Comparison of ENCODE assay signal across 23 mouse cellular contexts in the genomic region with DNA sequence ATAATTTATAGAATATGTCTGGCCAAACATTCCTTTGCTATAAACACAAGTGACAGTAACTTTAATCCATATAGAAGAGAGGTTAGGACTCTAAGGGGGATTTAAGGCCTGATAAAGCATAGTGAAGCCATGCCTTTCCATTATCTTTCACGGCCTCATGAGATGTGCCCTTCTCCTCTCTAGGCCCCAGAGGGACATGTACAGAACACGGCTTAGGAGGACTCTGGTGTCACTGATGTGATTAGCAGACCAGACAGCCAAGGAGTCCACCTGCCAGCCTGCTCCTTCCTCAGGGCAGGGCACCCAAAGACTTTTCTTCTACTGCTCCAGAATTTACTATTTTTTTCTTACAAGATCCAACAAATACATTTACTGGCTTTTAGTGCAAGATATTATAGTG. TPM values are rescaled to one million over a fixed set of nuclear protein-coding genes. Genes with fewer than 3 reads are reported as not detected.
DNase-seq lines count a peak whose midpoint lies in the region; ATAC-seq and TF ChIP-seq lines count a peak whose summit lies in the region.
"Had no signal": no experiment of that assay in that cellular context is flagged by ENCODE, and none has a peak within 500 bp of the region (broad histone marks: within the 10 kb centered on the region; RNA-seq: fewer than 3 reads in every experiment).

No protein-coding gene starts in this region.

- no peak for TF ChIP-seq CTCF in gastrocnemius, adult 2 months (IDR thresholded peaks at IDR 0.05)
- no peak for TF ChIP-seq CTCF in spleen, adult 2 months (IDR thresholded peaks at IDR 0.05; ENCODE audit: extremely low read depth, insufficient read depth, insufficient read length, insufficient replicate concordance)
- no peak for TF ChIP-seq CTCF in liver, embryonic 14.5 days (IDR thresholded peaks at IDR 0.05; ENCODE audit: low read depth)

- TF ChIP-seq POLR2A in spleen, adult 2 months (IDR thresholded peaks at IDR 0.05; ENCODE audit: low read depth, low read length) = no peak

- H3K79me2 ChIP-seq in macrophage (ENCODE audit: inconsistent target) = peaks cover 70% of the 10 kb centered on the region

- WGBS in spleen, adult 2 months = 55% methylated on average over 2 of the region's 2 CpGs
- WGBS in liver, embryonic 14.5 days (ENCODE audit: insufficient replicate concordance) = 20% methylated on average over 2 of the region's 2 CpGs
- WGBS in macrophage (ENCODE audit: missing documents) = 95% methylated on average over 2 of the region's 2 CpGs

- H3K4me2 ChIP-seq in liver, embryonic 14.5 days (ENCODE audit: low read depth) = no peak overlapping the region
- H3K4me2 ChIP-seq: forebrain, embryonic 13.5 days; heart, embryonic 11.5 days; hindbrain, embryonic 13.5 days had no signal

- intact Hi-C loops in gastrocnemius, adult 2 months (cut with DNase I) = no loop called here

- peaks cover 24% of the 10 kb centered on the region; the same call in 1 of the 2 replicates for H3K4me1 ChIP-seq in spleen, adult 2 months (ENCODE audit: control insufficient read depth, insufficient read depth, insufficient read length)
- peaks cover 5 to 29% of the 10 kb centered on the region in 2 experiments for H3K4me1 ChIP-seq in liver, embryonic 14.5 days (replicated peaks; ENCODE audit: control insufficient read depth in 2 of 2, insufficient read depth in 2 of 2, low read length in 1 of 2)
- H3K4me1 ChIP-seq: forebrain, embryonic 13.5 days had no signal

- H3K27me3 ChIP-seq in spleen, adult 2 months (ENCODE audit: control insufficient read depth, insufficient read depth, low read length) = no peaks in the 10 kb centered on the region
- no peaks in the 10 kb centered on the region for H3K27me3 ChIP-seq in liver, embryonic 14.5 days (ENCODE audit: control insufficient read depth, insufficient read depth, low read length)
- H3K27me3 ChIP-seq: forebrain, embryonic 13.5 days; hindbrain, embryonic 13.5 days; Patski had no signal

- DNase-seq in gastrocnemius, adult 2 months = no peak
- DNase-seq in gastrocnemius, postnatal 10 days = no peak
- DNase-seq in spleen, adult 2 months (ENCODE audit: low read depth in 1 of 2, low spot score in 2 of 2) = no peak
- no peak for DNase-seq in spleen, adult 12 weeks (ENCODE audit: low spot score)
- no peak for DNase-seq in liver, embryonic 14.5 days (ENCODE audit: low read depth in 3 of 3, low spot score in 3 of 3)
- no peak for DNase-seq in urinary bladder, postnatal 25 days (ENCODE audit: low spot score)
- DNase-seq in adipocyte (ENCODE audit: low spot score) = no peak
- DNase-seq: adrenal gland, adult 2 months; adrenal gland, postnatal 14 days; cerebellum, adult 11-12 months; cerebellum, adult 8-10 months; cerebellum, postnatal 10 days; cerebellum, postnatal 36 days; forebrain, postnatal 0 days; gastrocnemius, postnatal 36 days had no signal

- H3K9ac ChIP-seq in liver, embryonic 14.5 days (replicated peaks) = no peak overlapping the region
- H3K9ac ChIP-seq: forebrain, embryonic 13.5 days; forebrain, postnatal 0 days; hindbrain, embryonic 13.5 days had no signal

- H3K36me3 ChIP-seq in spleen, adult 2 months (ENCODE audit: control insufficient read depth, insufficient read depth, low read length) = peaks cover 24% of the 10 kb centered on the region
- H3K36me3 ChIP-seq in liver, embryonic 14.5 days (replicated peaks; ENCODE audit: control insufficient read depth, insufficient read depth, low read depth) = no peaks in the 10 kb centered on the region
- H3K36me3 ChIP-seq in macrophage (ENCODE audit: inconsistent target) = peaks cover 44% of the 10 kb centered on the region

- TF ChIP-seq EP300 in liver, embryonic 14.5 days (IDR thresholded peaks at IDR 0.05; ENCODE audit: low read depth) = no peak

- no peaks in the 10 kb centered on the region for H3K9me3 ChIP-seq in liver, embryonic 14.5 days (ENCODE audit: control insufficient read depth, low read length)
- H3K9me3 ChIP-seq: forebrain, embryonic 10.5 days; forebrain, embryonic 13.5 days; hindbrain, embryonic 10.5 days; hindbrain, embryonic 13.5 days had no signal

- H3K4me3 ChIP-seq in gastrocnemius, adult 2 months = no peak overlapping the region
- H3K4me3 ChIP-seq in spleen, adult 2 months (ENCODE audit: extremely low read depth, insufficient read depth, insufficient read length) = no peak overlapping the region
- no peak overlapping the region for H3K4me3 ChIP-seq in liver, embryonic 14.5 days (ENCODE audit: insufficient read depth in 1 of 2, low read depth in 2 of 2, low read length in 2 of 2)
- no peak overlapping the region for H3K4me3 ChIP-seq in macrophage (ENCODE audit: inconsistent target)
- H3K4me3 ChIP-seq: forebrain, embryonic 10.5 days; forebrain, embryonic 13.5 days; hindbrain, embryonic 10.5 days; hindbrain, embryonic 13.5 days had no signal

- H3K27ac ChIP-seq in gastrocnemius, adult 2 months = peak overlapping the region; percentile 28
- H3K27ac ChIP-seq in spleen, adult 2 months (ENCODE audit: insufficient read depth, low read length) = peak overlapping the region; percentile 22; the same call in 1 of the 2 replicates
- no peak overlapping the region for H3K27ac ChIP-seq in liver, embryonic 14.5 days
- peak overlapping the region; percentile 68 for H3K27ac ChIP-seq in macrophage
- H3K27ac ChIP-seq: forebrain, embryonic 10.5 days; forebrain, embryonic 13.5 days; hindbrain, embryonic 10.5 days; hindbrain, embryonic 13.5 days had no signal

- peak; percentile 66 for ATAC-seq in liver, embryonic 14.5 days (ENCODE audit: insufficient read depth)
- ATAC-seq: forebrain, embryonic 13.5 days; forebrain, postnatal 0 days; hindbrain, embryonic 16.5 days; Patski had no signal

RNA-seq across cellular contexts. Expression of a gene that starts 42.3 kb away (rescaled TPM):
- total RNA-seq in gastrocnemius, adult 2 months (2021) = 100 to 1,000 TPM; 140 to 141 TPM
- 10 to 100 TPM; 81.3 to 82.0 TPM for total RNA-seq in gastrocnemius, postnatal 10 days (2021)
- 47.2 and 57.5 TPM in 2 replicates for polyA plus RNA-seq in spleen, adult 2 months (2012; rRNA removed)
- polyA plus RNA-seq in liver, embryonic 14.5 days (2012; rRNA removed) = 5.7 and 6.3 TPM in 2 replicates
- polyA plus RNA-seq in liver, embryonic 14.5 days (2014; fragmentation: Nextera tagmentation; extraction: Ambion mirVana) = 16.0 and 17.2 TPM in 2 replicates
- total RNA-seq in macrophage (2018; cell fraction: chromatin; rRNA removed) = 100 to 1,000 TPM in 25 of 26 experiments, 10 to 100 TPM in 1; 70.4 to 545 (median 156) TPM
- total RNA-seq in macrophage (2018; cell fraction: cytosol; rRNA removed) = 100 to 1,000 TPM; 155 to 296 (median 210) TPM
- 100 to 1,000 TPM; 120 to 291 (median 146) TPM for total RNA-seq in macrophage (2018; cell fraction: nucleus; rRNA removed)
- polyA plus RNA-seq in macrophage (2018) = 131 to 179 TPM (median 142 TPM) in 3 replicates
